Mouse (Mus musculus) embryonic facial prominence, embryonic 13.5 days (tissue): Measurements from ENCODE around the gene 4921511M17Rik. TPM values are rescaled to one million over a fixed set of nuclear protein-coding genes. Genes with fewer than 3 reads are reported as not detected.
"Not testable (repeated sequence)": the region's sequence is repeated elsewhere in the genome, so short reads cannot be mapped to it uniquely, and the experiment has no call there.

Experiments used
- ATAC-seq: fragments of 200-750 bp; cut with Nextera tagmentation; 2 replicates; pipeline ENCODE4 v1.8.0; 2017; ENCODE audit warnings: low read depth; ENCODE audit not compliant: insufficient number of reproducible peaks, insufficient read depth, low FRiP score, low TSS enrichment
- H3K27ac ChIP-seq: fragments of 300-500 bp; sonication (generic); 2 replicates; pipeline ENCODE4 v1.5.1; 2015; ENCODE audit warnings: moderate library complexity, mild to moderate bottlenecking, inconsistent platforms
- H3K27me3 ChIP-seq: fragments of 300-500 bp; sonication (generic); 2 replicates; pipeline ENCODE4 v1.6.1; 2015; ENCODE audit warnings: mild to moderate bottlenecking, inconsistent platforms
- H3K36me3 ChIP-seq: fragments of 300-500 bp; sonication (generic); 2 replicates; pipeline ENCODE4 v1.6.1; 2015; ENCODE audit warnings: mild to moderate bottlenecking, inconsistent platforms
- H3K4me1 ChIP-seq: fragments of 300-500 bp; sonication (generic); 2 replicates; pipeline ENCODE4 v1.6.1; 2015; ENCODE audit warnings: inconsistent platforms
- H3K4me2 ChIP-seq: fragments of 300-500 bp; sonication (generic); 2 replicates; pipeline ENCODE4 v1.6.1; 2015; ENCODE audit warnings: moderate library complexity, mild to moderate bottlenecking, inconsistent platforms
- H3K4me3 ChIP-seq: fragments of 300-500 bp; sonication (generic); 2 replicates; pipeline ENCODE4 v1.5.1; 2015; ENCODE audit warnings: mild to moderate bottlenecking, inconsistent platforms
- H3K9ac ChIP-seq: fragments of 300-500 bp; sonication (generic); 2 replicates; pipeline ENCODE4 v1.6.1; 2015; ENCODE audit warnings: mild to moderate bottlenecking, inconsistent platforms
- H3K9me3 ChIP-seq: fragments of 300-500 bp; sonication (generic); 2 replicates; pipeline ENCODE4 v1.6.1; 2016; ENCODE audit warnings: inconsistent platforms
- WGBS: fragments of 180-500 bp; shearing (Covaris S2); methylation state at CpG from one replicate; pipeline ENCODE4 v1.1.7; 2015; ENCODE audit warnings: mixed read lengths; 5-methylcytosine and 5-hydroxymethylcytosine counted together
- polyA plus RNA-seq: library from polyadenylated mRNA; unstranded; fragments of >200 nt; fragmentation: Nextera tagmentation; extraction: Ambion mirVana; gene quantifications from 2 replicates; pipeline ENCODE4 v1.2.1, GENCODE M21; 2015

The 4921511M17Rik gene
- not detected in 2 replicates for polyA plus RNA-seq

DNA sequence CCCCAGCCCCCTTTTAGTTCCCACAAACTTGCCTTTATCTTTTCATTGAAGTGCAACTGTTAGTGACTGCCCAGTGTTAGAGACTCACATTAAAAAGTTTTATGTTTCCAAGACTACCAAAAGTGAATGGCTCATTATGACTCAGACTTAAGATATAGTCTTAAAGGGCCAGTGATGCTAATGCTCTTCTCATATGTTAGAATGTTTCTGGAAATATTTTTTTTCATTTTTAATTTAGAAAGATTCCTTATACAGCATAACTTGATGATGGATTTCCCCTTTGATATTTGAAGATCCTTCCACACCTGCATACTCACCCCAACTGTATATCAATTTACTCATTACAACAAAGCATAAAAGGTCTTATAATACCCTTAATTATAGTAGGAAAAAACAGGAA lies at the start of gene 4921511M17Rik:
TSS of gene 4921511M17Rik (minus strand) at position 101 of the 400 bp plus-strand sequence.
- H3K9me3 ChIP-seq, H3K27ac ChIP-seq, H3K36me3 ChIP-seq, H3K27me3 ChIP-seq, H3K9ac ChIP-seq, H3K4me1 ChIP-seq, ATAC-seq, H3K4me2 ChIP-seq, H3K4me3 ChIP-seq: not testable (repeated sequence)

DNA sequence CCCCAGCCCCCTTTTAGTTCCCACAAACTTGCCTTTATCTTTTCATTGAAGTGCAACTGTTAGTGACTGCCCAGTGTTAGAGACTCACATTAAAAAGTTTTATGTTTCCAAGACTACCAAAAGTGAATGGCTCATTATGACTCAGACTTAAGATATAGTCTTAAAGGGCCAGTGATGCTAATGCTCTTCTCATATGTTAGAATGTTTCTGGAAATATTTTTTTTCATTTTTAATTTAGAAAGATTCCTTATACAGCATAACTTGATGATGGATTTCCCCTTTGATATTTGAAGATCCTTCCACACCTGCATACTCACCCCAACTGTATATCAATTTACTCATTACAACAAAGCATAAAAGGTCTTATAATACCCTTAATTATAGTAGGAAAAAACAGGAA lies 21.3 kb upstream of the 4921511M17Rik start, which contains the start of gene Gm10057:
TSS of gene Gm10057 (minus strand) at position 101 of the 400 bp plus-strand sequence.
- H3K27ac ChIP-seq, H3K27me3 ChIP-seq, H3K9me3 ChIP-seq, H3K36me3 ChIP-seq, ATAC-seq, H3K4me3 ChIP-seq, H3K9ac ChIP-seq, H3K4me1 ChIP-seq, H3K4me2 ChIP-seq: not testable (repeated sequence)

DNA sequence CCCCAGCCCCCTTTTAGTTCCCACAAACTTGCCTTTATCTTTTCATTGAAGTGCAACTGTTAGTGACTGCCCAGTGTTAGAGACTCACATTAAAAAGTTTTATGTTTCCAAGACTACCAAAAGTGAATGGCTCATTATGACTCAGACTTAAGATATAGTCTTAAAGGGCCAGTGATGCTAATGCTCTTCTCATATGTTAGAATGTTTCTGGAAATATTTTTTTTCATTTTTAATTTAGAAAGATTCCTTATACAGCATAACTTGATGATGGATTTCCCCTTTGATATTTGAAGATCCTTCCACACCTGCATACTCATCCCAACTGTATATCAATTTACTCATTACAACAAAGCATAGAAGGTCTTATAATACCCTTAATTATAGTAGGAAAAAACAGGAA lies 21.1 kb downstream of the 4921511M17Rik start, which contains the start of gene Samt1:
TSS of gene Samt1 (minus strand) at position 101 of the 400 bp plus-strand sequence.
- not testable (repeated sequence) for H3K4me2 ChIP-seq, H3K4me3 ChIP-seq, H3K27ac ChIP-seq, H3K9ac ChIP-seq, H3K9me3 ChIP-seq, H3K36me3 ChIP-seq, H3K4me1 ChIP-seq, H3K27me3 ChIP-seq, ATAC-seq

DNA sequence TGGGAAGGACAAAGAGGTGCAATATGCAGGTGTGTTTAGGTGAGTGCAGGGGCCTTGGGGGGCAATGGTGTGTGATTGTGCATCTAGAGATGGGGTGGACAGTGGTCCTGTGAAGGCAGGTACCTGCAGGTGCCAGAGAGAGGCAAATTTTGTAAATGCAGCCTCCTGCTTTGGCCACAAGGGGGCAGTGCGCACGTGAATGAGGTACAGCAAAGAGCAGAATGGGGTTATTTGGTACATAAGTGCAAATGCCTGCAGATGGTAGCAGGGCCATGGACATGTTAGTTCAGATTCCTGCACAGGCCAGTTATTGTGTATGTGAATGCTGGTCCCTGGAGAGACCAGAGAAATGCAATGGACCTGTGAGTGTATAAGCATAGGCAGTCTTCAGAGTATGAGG lies 56.7 kb downstream of the 4921511M17Rik start:
- not testable (repeated sequence) for H3K4me1 ChIP-seq, ATAC-seq, H3K4me2 ChIP-seq, H3K27me3 ChIP-seq, H3K9ac ChIP-seq, H3K36me3 ChIP-seq, H3K27ac ChIP-seq, H3K9me3 ChIP-seq, H3K4me3 ChIP-seq
- no CpG with 5 or more reads among the region's 2 CpGs for WGBS

DNA sequence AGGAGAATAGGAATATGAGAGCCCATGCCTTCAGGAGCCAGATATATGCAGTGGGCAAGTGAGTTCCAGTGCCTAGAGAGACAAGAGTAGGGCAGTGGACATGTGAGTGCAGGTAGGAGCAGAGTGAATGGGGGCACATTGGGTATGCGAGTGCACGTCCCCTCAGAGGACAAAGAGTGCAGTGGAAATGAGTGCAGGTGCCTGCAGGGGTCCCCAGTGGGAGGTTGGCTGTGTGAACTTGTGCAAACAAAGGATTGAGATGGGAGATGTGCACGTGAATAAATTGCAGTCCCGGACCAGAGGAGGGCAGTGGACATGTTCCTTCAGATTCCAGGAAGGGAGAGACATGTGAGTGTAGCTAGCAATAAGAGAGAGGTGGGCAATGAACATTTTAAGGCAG lies 57.2 kb downstream of the 4921511M17Rik start:
- H3K27me3 ChIP-seq, H3K9me3 ChIP-seq, H3K4me3 ChIP-seq, ATAC-seq, H3K27ac ChIP-seq, H3K9ac ChIP-seq, H3K4me1 ChIP-seq, H3K4me2 ChIP-seq, H3K36me3 ChIP-seq: not testable (repeated sequence)
- WGBS: 33% methylated on average over 4 of the region's 4 CpGs

DNA sequence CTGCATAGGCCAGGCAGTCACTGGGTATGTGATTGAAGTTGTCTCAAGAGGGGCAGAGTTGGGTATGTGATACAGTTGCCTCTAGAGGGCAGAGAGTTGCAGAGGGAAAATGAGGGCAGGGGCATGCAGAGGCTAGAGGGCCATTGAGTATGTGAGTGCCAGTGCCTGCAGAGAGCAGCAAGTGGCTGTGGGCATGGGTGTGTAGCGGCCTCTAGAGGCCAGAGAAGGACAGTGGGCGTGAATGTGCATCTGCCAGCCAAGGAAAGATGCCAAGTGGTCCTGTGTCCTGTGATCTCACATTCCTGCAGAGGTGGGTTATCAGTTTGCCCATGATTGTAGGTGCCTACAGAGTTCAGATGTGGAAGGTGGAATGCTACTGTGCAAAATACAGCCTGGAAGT lies 59.2 kb downstream of the 4921511M17Rik start:
- 13% methylated on average over 2 of the region's 2 CpGs for WGBS
- H3K4me1 ChIP-seq: no peaks in the 10 kb centered on the region
- H3K4me3 ChIP-seq: no peak overlapping the region
- H3K36me3 ChIP-seq: no peaks in the 10 kb centered on the region
- ATAC-seq: no peak
- no peak overlapping the region for H3K4me2 ChIP-seq
- no peak overlapping the region for H3K27ac ChIP-seq
- H3K9ac ChIP-seq: no peak overlapping the region
- H3K9me3 ChIP-seq: no peaks in the 10 kb centered on the region
- no peaks in the 10 kb centered on the region for H3K27me3 ChIP-seq

Other genes starting within 250 kb of the 4921511M17Rik start
- gene Spin2c, start 201.6 kb downstream of the 4921511M17Rik start, polyA plus RNA-seq: 43.7 and 49.6 TPM in 2 replicates
- gene Samt1, start 21.2 kb downstream of the 4921511M17Rik start, polyA plus RNA-seq: not detected in 2 replicates
- gene Gm10057, start 21.2 kb upstream of the 4921511M17Rik start, polyA plus RNA-seq: not detected in 2 replicates
- gene Gm15140, start 86.9 kb upstream of the 4921511M17Rik start, polyA plus RNA-seq: not detected in 2 replicates